Mouse (Mus musculus): ENCODE measurements around the gene Sag. TPM values are rescaled to one million over a fixed set of nuclear protein-coding genes. Genes with fewer than 3 reads are reported as not detected.

Sag gene
- total and polyA plus RNA-seq, 2 experiments from 2014 or later, result 1.9 TPM; not detected in 1

DNA sequence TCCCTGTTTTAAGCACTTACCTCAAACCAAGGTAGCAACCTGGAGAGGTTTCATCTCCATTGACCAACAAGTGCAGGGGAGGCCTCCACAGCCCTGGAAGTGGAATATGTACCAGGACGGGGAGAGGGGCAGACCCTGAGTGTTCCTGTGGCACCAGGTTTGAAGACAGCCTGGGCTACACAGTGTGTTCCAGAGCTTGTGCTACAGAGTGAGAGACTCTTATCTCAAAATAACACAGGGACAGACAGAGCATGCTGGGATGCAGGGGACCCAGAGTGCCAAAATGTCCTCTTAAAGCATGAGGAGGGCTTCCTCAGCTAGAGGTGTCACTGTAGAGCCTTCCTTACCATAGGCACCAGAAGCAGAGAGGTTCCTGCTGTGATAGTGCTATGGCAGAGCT lies 4.3 kb downstream of the Sag start:
- 89% methylated on average over 1 of the region's 1 CpGs for WGBS
- Histone ChIP-seq H3K36me3 (ENCODE audit: insufficient read depth, low read length) (no peaks in the 10 kb centered on the region), H3K9me3 (ENCODE audit: low read length) (no peaks in the 10 kb centered on the region), H3K27me3 (ENCODE audit: insufficient read depth, low read length) (no peaks in the 10 kb centered on the region), H3K4me2 (ENCODE audit: low read depth, low read length, poor library complexity, severe bottlenecking) (no peak overlapping the region), H3K4me3 (ENCODE audit: low read depth, low read length) (no peak overlapping the region), H3K4me1 (ENCODE audit: insufficient read depth, low read length) (no peaks in the 10 kb centered on the region), H3K27ac (ENCODE audit: low read depth, low read length) (no peak overlapping the region), H3K9ac (replicated peaks; ENCODE audit: low read length, poor library complexity, severe bottlenecking) (no peak overlapping the region)
- no peak for DNase-seq (ENCODE audit: low spot score)
- no peak for ATAC-seq (ENCODE audit: low FRiP score)
- no peak for TF ChIP-seq CTCF (IDR thresholded peaks at IDR 0.05)

DNA sequence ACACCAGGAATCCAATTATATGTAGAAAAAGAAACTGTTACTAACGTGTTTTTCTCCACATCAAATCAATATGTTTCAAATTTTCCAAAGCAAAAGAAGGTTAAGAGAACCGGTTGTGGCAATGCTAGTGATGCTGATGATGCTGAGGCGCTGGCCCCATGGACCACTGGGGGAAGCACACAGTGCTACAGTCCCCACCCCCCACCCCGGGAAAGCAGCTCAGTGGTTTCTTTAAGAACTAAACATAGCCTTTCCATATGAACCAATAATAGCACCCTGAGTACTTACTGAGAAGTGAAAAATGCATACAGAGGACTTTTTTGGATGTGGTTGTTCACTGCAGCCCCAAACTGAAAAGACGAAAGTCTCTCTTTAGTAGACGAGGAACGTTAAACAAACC lies 7.9 kb downstream of the Sag start:
- H3K36me3 ChIP-seq (ENCODE audit: insufficient read depth, low read length), result no peaks in the 10 kb centered on the region
- no peak overlapping the region for H3K4me2 ChIP-seq (ENCODE audit: low read depth, low read length, poor library complexity, severe bottlenecking)
- WGBS, result 86% methylated on average over 7 of the region's 7 CpGs
- no peak overlapping the region for H3K27ac ChIP-seq (ENCODE audit: low read depth, low read length)
- H3K9ac ChIP-seq (replicated peaks; ENCODE audit: low read length, poor library complexity, severe bottlenecking), result no peak overlapping the region
- DNase-seq (ENCODE audit: low spot score) (no peak), ATAC-seq (ENCODE audit: low FRiP score) (no peak)
- no peak for TF ChIP-seq CTCF (IDR thresholded peaks at IDR 0.05)
- H3K4me3 ChIP-seq (ENCODE audit: low read depth, low read length), result no peak overlapping the region
- no peaks in the 10 kb centered on the region for H3K4me1 ChIP-seq (ENCODE audit: insufficient read depth, low read length)
- H3K27me3 ChIP-seq (ENCODE audit: insufficient read depth, low read length), result no peaks in the 10 kb centered on the region
- H3K9me3 ChIP-seq (ENCODE audit: low read length), result no peaks in the 10 kb centered on the region

DNA sequence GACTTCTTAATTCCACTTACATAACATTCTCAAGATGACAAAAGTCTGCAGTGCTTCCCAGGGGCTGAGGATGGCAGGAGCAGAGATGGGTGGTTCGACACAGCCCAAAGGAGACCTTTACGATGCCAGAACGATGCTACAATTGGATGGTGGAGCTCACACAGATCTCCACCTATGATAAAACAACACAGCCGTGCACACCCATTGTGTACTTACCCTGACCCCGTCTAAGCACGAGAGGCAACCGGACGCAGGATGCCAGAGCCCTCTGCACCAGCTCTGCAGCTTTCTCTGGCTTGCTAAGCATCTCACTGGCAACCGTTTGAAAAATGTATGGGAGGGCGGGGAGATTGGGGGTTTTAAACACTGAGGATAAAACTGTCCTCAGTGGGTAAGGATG lies 8.6 kb downstream of the Sag start:
- H3K36me3 ChIP-seq (ENCODE audit: insufficient read depth, low read length), result no peaks in the 10 kb centered on the region
- H3K4me3 ChIP-seq (ENCODE audit: low read depth, low read length), result no peak overlapping the region
- H3K27ac ChIP-seq (ENCODE audit: low read depth, low read length), result no peak overlapping the region
- TF ChIP-seq CTCF (IDR thresholded peaks at IDR 0.05), result no peak
- DNase-seq (ENCODE audit: low spot score) (no peak), ATAC-seq (ENCODE audit: low FRiP score) (no peak)
- H3K9ac ChIP-seq (replicated peaks; ENCODE audit: low read length, poor library complexity, severe bottlenecking), result no peak overlapping the region
- no peaks in the 10 kb centered on the region for H3K27me3 ChIP-seq (ENCODE audit: insufficient read depth, low read length)
- WGBS, result 78% methylated on average over 10 of the region's 10 CpGs
- no peaks in the 10 kb centered on the region for H3K9me3 ChIP-seq (ENCODE audit: low read length)
- no peaks in the 10 kb centered on the region for H3K4me1 ChIP-seq (ENCODE audit: insufficient read depth, low read length)
- H3K4me2 ChIP-seq (ENCODE audit: low read depth, low read length, poor library complexity, severe bottlenecking), result no peak overlapping the region

DNA sequence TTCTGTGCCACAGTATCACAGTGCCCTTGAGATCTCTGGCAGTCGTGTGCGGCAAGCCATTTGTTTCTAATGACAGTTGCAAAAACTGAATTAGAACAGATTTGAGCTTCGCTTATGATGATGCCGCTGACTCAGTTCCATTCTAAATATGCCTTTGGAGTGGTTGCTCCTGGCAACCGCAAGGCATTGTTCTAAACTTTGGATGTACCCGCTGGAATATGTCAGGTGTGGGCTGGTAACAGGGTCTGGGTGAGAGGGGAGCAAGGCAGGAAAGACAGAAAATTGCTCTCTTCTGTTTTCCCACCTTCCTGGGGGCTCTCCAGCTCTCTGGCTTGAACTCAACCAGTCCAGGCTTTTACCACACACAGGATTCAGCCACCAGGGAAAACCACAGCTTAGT lies 9.7 kb downstream of the Sag start:
- no peak for TF ChIP-seq CTCF (IDR thresholded peaks at IDR 0.05)
- 62% methylated on average over 6 of the region's 6 CpGs for WGBS
- no peaks in the 10 kb centered on the region for H3K27me3 ChIP-seq (ENCODE audit: insufficient read depth, low read length)
- H3K9ac ChIP-seq (replicated peaks; ENCODE audit: low read length, poor library complexity, severe bottlenecking), result no peak overlapping the region
- no peaks in the 10 kb centered on the region for H3K36me3 ChIP-seq (ENCODE audit: insufficient read depth, low read length)
- no peaks in the 10 kb centered on the region for H3K4me1 ChIP-seq (ENCODE audit: insufficient read depth, low read length)
- no peak overlapping the region for H3K27ac ChIP-seq (ENCODE audit: low read depth, low read length)
- H3K4me2 ChIP-seq (ENCODE audit: low read depth, low read length, poor library complexity, severe bottlenecking), result no peak overlapping the region
- DNase-seq (ENCODE audit: low spot score) (peak; percentile 2), ATAC-seq (ENCODE audit: low FRiP score) (no peak)
- H3K9me3 ChIP-seq (ENCODE audit: low read length), result no peaks in the 10 kb centered on the region
- H3K4me3 ChIP-seq (ENCODE audit: low read depth, low read length), result no peak overlapping the region

DNA sequence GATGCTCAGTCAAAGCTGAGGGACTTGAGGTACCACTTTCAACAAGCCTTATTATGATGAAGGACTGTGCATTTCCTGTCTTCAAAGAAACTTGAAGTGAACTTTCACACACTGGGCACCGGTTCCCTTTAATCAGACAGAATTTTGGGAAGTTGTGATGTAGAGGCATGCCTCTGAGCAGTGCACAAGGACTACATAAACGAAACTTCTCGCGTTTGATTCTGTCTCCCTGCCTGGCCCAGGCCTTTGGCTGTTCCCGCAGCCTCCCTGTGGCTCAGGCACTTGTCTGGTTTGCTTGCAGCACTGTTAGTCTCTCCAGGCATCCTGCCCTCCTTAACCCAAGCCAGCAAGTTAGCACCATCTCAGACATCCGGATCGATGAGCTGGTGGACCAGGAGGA lies 10.2 kb downstream of the Sag start:
- WGBS, result 73% methylated on average over 7 of the region's 7 CpGs
- H3K4me3 ChIP-seq (ENCODE audit: low read depth, low read length), result no peak overlapping the region
- no peak for ATAC-seq (ENCODE audit: low FRiP score)
- H3K4me2 ChIP-seq (ENCODE audit: low read depth, low read length, poor library complexity, severe bottlenecking), result no peak overlapping the region
- no peaks in the 10 kb centered on the region for H3K36me3 ChIP-seq (ENCODE audit: insufficient read depth, low read length)
- no peaks in the 10 kb centered on the region for H3K27me3 ChIP-seq (ENCODE audit: insufficient read depth, low read length)
- TF ChIP-seq CTCF (IDR thresholded peaks at IDR 0.05), result no peak
- H3K9me3 ChIP-seq (ENCODE audit: low read length), result no peaks in the 10 kb centered on the region
- no peak for DNase-seq (ENCODE audit: low spot score)
- H3K27ac ChIP-seq (ENCODE audit: low read depth, low read length), result no peak overlapping the region
- no peak overlapping the region for H3K9ac ChIP-seq (replicated peaks; ENCODE audit: low read length, poor library complexity, severe bottlenecking)
- H3K4me1 ChIP-seq (ENCODE audit: insufficient read depth, low read length), result no peaks in the 10 kb centered on the region

DNA sequence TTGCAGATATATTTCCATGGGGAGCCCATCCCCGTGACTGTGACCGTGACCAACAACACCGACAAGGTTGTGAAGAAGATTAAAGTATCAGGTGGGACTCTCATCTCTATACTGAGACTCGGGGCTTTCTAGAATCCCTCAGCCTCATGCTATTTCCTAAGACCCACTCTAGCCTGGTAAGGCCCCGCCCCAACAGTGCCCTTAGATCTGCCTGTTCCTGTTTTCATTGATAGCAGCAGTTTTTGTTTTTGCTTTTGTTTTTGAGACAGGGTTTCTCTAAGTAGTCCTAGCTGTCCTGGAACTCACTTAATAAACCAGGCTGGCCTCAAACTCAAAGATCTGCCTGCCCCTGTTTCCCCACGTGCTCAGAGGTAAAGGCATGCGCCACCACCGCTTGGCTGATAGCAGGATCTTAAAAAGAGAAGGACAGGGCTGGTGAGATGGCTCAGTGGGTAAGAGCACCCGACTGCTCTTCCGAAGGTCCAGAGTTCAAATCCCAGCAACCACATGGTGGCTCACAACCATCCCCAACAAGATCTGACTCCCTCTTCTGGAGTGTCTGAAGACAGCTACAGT lies 21.0 kb downstream of the Sag start:
- no peaks in the 10 kb centered on the region for H3K36me3 ChIP-seq (ENCODE audit: insufficient read depth, low read length)
- ATAC-seq (ENCODE audit: low FRiP score) (no peak), DNase-seq (ENCODE audit: low spot score) (no peak)
- 90% methylated on average over 10 of the region's 10 CpGs for WGBS
- no peaks in the 10 kb centered on the region for H3K4me1 ChIP-seq (ENCODE audit: insufficient read depth, low read length)
- no peak overlapping the region for H3K27ac ChIP-seq (ENCODE audit: low read depth, low read length)
- H3K4me3 ChIP-seq (ENCODE audit: low read depth, low read length), result no peak overlapping the region
- no peak for TF ChIP-seq CTCF (IDR thresholded peaks at IDR 0.05)
- no peaks in the 10 kb centered on the region for H3K9me3 ChIP-seq (ENCODE audit: low read length)
- no peak overlapping the region for H3K4me2 ChIP-seq (ENCODE audit: low read depth, low read length, poor library complexity, severe bottlenecking)
- H3K27me3 ChIP-seq (ENCODE audit: insufficient read depth, low read length), result no peaks in the 10 kb centered on the region
- no peak overlapping the region for H3K9ac ChIP-seq (replicated peaks; ENCODE audit: low read length, poor library complexity, severe bottlenecking)

All from midbrain, postnatal 0 days (tissue).